12 mouse cellular contexts compared by ENCODE assay signal in the genomic region with DNA sequence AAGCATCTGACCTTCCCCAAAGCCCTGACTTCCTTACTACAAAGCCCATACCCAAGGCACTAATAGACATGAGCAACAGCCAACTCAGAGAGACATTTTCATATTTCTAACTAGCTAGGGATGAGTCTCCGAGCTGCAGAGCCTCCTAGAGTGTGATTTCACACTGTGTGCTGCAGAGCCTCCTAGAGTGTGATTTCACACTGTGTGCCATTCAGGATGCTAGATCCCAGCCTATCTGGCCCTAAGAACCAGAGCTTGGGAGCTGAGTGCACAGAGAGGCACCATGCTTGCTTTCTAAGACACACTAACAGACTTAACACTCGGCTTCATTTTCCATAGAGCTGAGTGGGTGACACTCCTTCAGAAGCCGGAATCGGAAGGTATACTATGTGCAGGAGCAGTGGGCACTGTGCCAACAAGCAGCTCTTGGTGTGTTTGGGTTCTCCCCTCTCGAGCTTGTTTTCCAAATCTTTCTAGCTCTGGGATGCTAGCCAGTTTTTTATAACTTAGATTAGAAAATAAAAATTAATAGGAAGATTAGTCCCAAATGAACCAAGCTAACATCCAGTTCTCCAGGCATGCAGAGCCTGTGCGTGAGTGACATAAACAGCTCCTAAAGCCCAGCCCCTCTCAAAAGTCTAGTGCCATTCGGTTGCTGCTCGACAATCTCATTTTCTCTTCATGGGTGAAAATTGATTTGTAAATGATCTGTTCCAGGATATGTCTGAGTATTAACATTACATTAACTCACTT.
DNase-seq lines count a peak whose midpoint lies in the region; ATAC-seq and TF ChIP-seq lines count a peak whose summit lies in the region.
"Had no signal": no experiment of that assay in that cellular context is flagged by ENCODE, and none has a peak within 500 bp of the region (broad histone marks: within the 10 kb centered on the region; RNA-seq: fewer than 3 reads in every experiment).

No protein-coding gene starts in this region.

- no peaks in the 10 kb centered on the region for H3K4me1 ChIP-seq in kidney, postnatal 0 days (replicated peaks; ENCODE audit: insufficient read depth, low read length)
- H3K4me1 ChIP-seq in midbrain, embryonic 14.5 days (ENCODE audit: control insufficient read depth, insufficient read depth, low read length): peaks cover 7% of the 10 kb centered on the region; the same call in 1 of the 2 replicates
- H3K4me1 ChIP-seq in thymus, adult 2 months (replicated peaks; ENCODE audit: control insufficient read depth, insufficient read depth, low read length): no peaks in the 10 kb centered on the region
- H3K4me1 ChIP-seq in heart, embryonic 12.5 days (replicated peaks): no peaks in the 10 kb centered on the region

- peak; percentile 18 for DNase-seq in kidney, postnatal 0 days (ENCODE audit: low spot score)
- DNase-seq in kidney, adult 8-10 months: no peak
- peak; percentile 5 for DNase-seq in ovary, adult 18-20 months (ENCODE audit: low spot score)
- DNase-seq in ovary, postnatal 10 days (ENCODE audit: low spot score): no peak
- peak; percentile 53 for DNase-seq in midbrain, embryonic 14.5 days
- peak; percentile 27 for DNase-seq in right cerebral cortex, postnatal 4 days
- DNase-seq in thymus, adult 2 months: no peak
- DNase-seq: gastrocnemius, postnatal 25 days; heart, postnatal 10 days had no signal

- H3K4me2 ChIP-seq in kidney, postnatal 0 days (ENCODE audit: low read length): no peak overlapping the region
- H3K4me2 ChIP-seq in midbrain, embryonic 14.5 days (ENCODE audit: low read length): 0 out of 2 replicates have a peak overlapping the region, but pooled peaks have one; percentile 3
- H3K4me2 ChIP-seq in heart, embryonic 12.5 days: no peak overlapping the region

- no peak overlapping the region for H3K4me3 ChIP-seq in kidney, postnatal 0 days (replicated peaks; ENCODE audit: low read depth, low read length)
- no peak overlapping the region for H3K4me3 ChIP-seq in midbrain, embryonic 14.5 days (replicated peaks; ENCODE audit: low read depth, low read length)
- H3K4me3 ChIP-seq in thymus, adult 2 months (ENCODE audit: control insufficient read depth, insufficient read depth, low read length): no peak overlapping the region
- H3K4me3 ChIP-seq in heart, embryonic 12.5 days: no peak overlapping the region

- H3K9me3 ChIP-seq in kidney, postnatal 0 days (replicated peaks; ENCODE audit: low read length): no peaks in the 10 kb centered on the region
- no peaks in the 10 kb centered on the region for H3K9me3 ChIP-seq in midbrain, embryonic 14.5 days (ENCODE audit: control insufficient read depth, low read length)
- no peaks in the 10 kb centered on the region for H3K9me3 ChIP-seq in heart, embryonic 12.5 days (replicated peaks)

- ATAC-seq in kidney, postnatal 0 days (replicated peaks; ENCODE audit: low FRiP score, low read depth): no peak
- no peak; the same call in 1 of the 2 replicates for ATAC-seq in midbrain, embryonic 14.5 days (ENCODE audit: low FRiP score, low TSS enrichment)
- ATAC-seq in heart, embryonic 12.5 days (ENCODE audit: insufficient number of reproducible peaks, low FRiP score): no peak
- ATAC-seq: intestine, embryonic 16.5 days had no signal

- no peak overlapping the region for H3K9ac ChIP-seq in kidney, postnatal 0 days (ENCODE audit: low read depth, low read length)
- H3K9ac ChIP-seq in midbrain, embryonic 14.5 days (replicated peaks; ENCODE audit: low read length): no peak overlapping the region
- H3K9ac ChIP-seq in heart, embryonic 12.5 days: no peak overlapping the region
- H3K9ac ChIP-seq: liver, embryonic 14.5 days had no signal

- no peaks in the 10 kb centered on the region for H3K27me3 ChIP-seq in kidney, postnatal 0 days (ENCODE audit: insufficient read depth, low read length)
- H3K27me3 ChIP-seq in midbrain, embryonic 14.5 days (ENCODE audit: control insufficient read depth, insufficient read depth, low read length): no peaks in the 10 kb centered on the region
- no peaks in the 10 kb centered on the region for H3K27me3 ChIP-seq in thymus, adult 2 months (ENCODE audit: control insufficient read depth, insufficient read depth, low read length)
- H3K27me3 ChIP-seq in heart, embryonic 12.5 days (replicated peaks): no peaks in the 10 kb centered on the region

- H3K36me3 ChIP-seq in kidney, postnatal 0 days (ENCODE audit: insufficient read depth, low read length): no peaks in the 10 kb centered on the region
- no peaks in the 10 kb centered on the region for H3K36me3 ChIP-seq in midbrain, embryonic 14.5 days (ENCODE audit: control insufficient read depth, insufficient read depth, low read length)
- no peaks in the 10 kb centered on the region for H3K36me3 ChIP-seq in thymus, adult 2 months (ENCODE audit: control insufficient read depth, insufficient read depth, low read length)
- H3K36me3 ChIP-seq in heart, embryonic 12.5 days: no peaks in the 10 kb centered on the region

- 62% methylated on average over 8 of the region's 8 CpGs for WGBS in kidney, postnatal 0 days
- WGBS in midbrain, embryonic 14.5 days: 57% methylated on average over 8 of the region's 8 CpGs
- 84% methylated on average over 8 of the region's 8 CpGs for WGBS in thymus, adult 2 months
- 64% methylated on average over 8 of the region's 8 CpGs for WGBS in heart, embryonic 12.5 days

- H3K27ac ChIP-seq in kidney, postnatal 0 days: no peak overlapping the region
- no peak overlapping the region for H3K27ac ChIP-seq in midbrain, embryonic 14.5 days (replicated peaks; ENCODE audit: low read depth, low read length)
- no peak overlapping the region for H3K27ac ChIP-seq in thymus, adult 2 months (ENCODE audit: control insufficient read depth, insufficient read depth, low read length)
- no peak overlapping the region for H3K27ac ChIP-seq in heart, embryonic 12.5 days (ENCODE audit: poor library complexity, severe bottlenecking)
- H3K27ac ChIP-seq: liver, embryonic 14.5 days had no signal

- TF ChIP-seq CTCF in kidney, postnatal 0 days (IDR thresholded peaks at IDR 0.05; ENCODE audit: low read depth): no peak
- no peak for TF ChIP-seq CTCF in thymus, adult 2 months (IDR thresholded peaks at IDR 0.05; ENCODE audit: borderline replicate concordance, control insufficient read depth, extremely low read depth, insufficient read depth, low read length, poor library complexity)

- no peak for TF ChIP-seq POLR2A in thymus, adult 2 months (IDR thresholded peaks at IDR 0.05; ENCODE audit: control insufficient read depth, extremely low read depth, insufficient read depth, low read length, poor library complexity)

Comparison
In these comparisons a context has a peak if more than half of its experiments do, and no peak if none do; other contexts are left out.
1. DNase-seq: peak in kidney, postnatal 0 days (single experiment), ovary, adult 18-20 months (single experiment), midbrain, embryonic 14.5 days (single experiment) and right cerebral cortex, postnatal 4 days (single experiment); none in kidney, adult 8-10 months (0 of 2), ovary, postnatal 10 days (single experiment) and thymus, adult 2 months (single experiment).